Comparison of ENCODE assay signal across 8 mouse cellular contexts in the genomic region with DNA sequence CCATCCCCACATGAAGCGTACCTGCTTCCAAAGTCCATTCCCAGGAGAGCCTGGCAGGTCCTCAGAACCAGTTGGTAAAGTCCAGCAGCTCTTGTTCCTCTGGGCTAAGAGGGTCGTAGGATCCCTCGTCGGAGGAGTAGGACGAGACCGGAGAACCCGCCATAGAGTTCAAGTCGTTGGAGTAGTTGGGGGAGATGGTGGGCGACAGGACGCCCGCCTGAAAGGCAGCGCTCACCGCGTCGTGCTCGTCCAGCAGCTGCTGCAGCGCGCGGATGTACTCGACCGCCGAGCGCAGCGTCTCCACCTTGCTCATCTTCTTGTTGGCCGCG. TPM values are rescaled to one million over a fixed set of nuclear protein-coding genes. Genes with fewer than 3 reads are reported as not detected.
A peak's percentile ranks its signal among the peaks of the same experiment; 100 is the strongest.
DNase-seq lines count a peak whose midpoint lies in the region; ATAC-seq lines count a peak whose summit lies in the region.

No protein-coding gene starts in this region.

- H3K36me3 ChIP-seq in kidney, embryonic 14.5 days (ENCODE audit: control insufficient read depth, insufficient read depth, low read length) = no peaks in the 10 kb centered on the region
- H3K36me3 ChIP-seq in embryonic facial prominence, embryonic 12.5 days = no peaks in the 10 kb centered on the region
- no peaks in the 10 kb centered on the region for H3K36me3 ChIP-seq in hindbrain, embryonic 13.5 days
- no peaks in the 10 kb centered on the region for H3K36me3 ChIP-seq in midbrain, embryonic 12.5 days

- no peak overlapping the region for H3K27ac ChIP-seq in kidney, embryonic 14.5 days (ENCODE audit: low read depth, low read length)
- H3K27ac ChIP-seq in embryonic facial prominence, embryonic 12.5 days = no peak overlapping the region
- H3K27ac ChIP-seq in hindbrain, embryonic 13.5 days = peak overlapping the region; percentile 93
- H3K27ac ChIP-seq in midbrain, embryonic 12.5 days (replicated peaks) = peak overlapping the region; percentile 98

- no peak; the same call in 1 of the 2 replicates for ATAC-seq in kidney, embryonic 14.5 days (ENCODE audit: low FRiP score, low TSS enrichment)
- no peak for ATAC-seq in embryonic facial prominence, embryonic 12.5 days (ENCODE audit: insufficient number of reproducible peaks, insufficient read depth, low FRiP score, low TSS enrichment)
- ATAC-seq in hindbrain, embryonic 13.5 days (ENCODE audit: low FRiP score) = no peak
- ATAC-seq in midbrain, embryonic 12.5 days (ENCODE audit: low FRiP score, low read depth) = no peak

- peaks cover 4% of the 10 kb centered on the region; the same call in 1 of the 2 replicates for H3K9me3 ChIP-seq in kidney, embryonic 14.5 days (ENCODE audit: control insufficient read depth, low read length)
- no peaks in the 10 kb centered on the region for H3K9me3 ChIP-seq in embryonic facial prominence, embryonic 12.5 days
- no peaks in the 10 kb centered on the region for H3K9me3 ChIP-seq in hindbrain, embryonic 13.5 days
- H3K9me3 ChIP-seq in midbrain, embryonic 12.5 days = no peaks in the 10 kb centered on the region

- peak overlapping the region; percentile 51; the same call in 1 of the 2 replicates for H3K9ac ChIP-seq in kidney, embryonic 14.5 days (ENCODE audit: low read depth, low read length)
- peak overlapping the region; percentile 62 for H3K9ac ChIP-seq in embryonic facial prominence, embryonic 12.5 days
- peak overlapping the region; percentile 90 for H3K9ac ChIP-seq in hindbrain, embryonic 13.5 days
- H3K9ac ChIP-seq in midbrain, embryonic 12.5 days (replicated peaks) = peak overlapping the region; percentile 98

- peak overlapping the region; percentile 57 for H3K4me3 ChIP-seq in kidney, embryonic 14.5 days (ENCODE audit: low read length)
- peak overlapping the region; percentile 67 for H3K4me3 ChIP-seq in embryonic facial prominence, embryonic 12.5 days
- peak overlapping the region; percentile 81 for H3K4me3 ChIP-seq in hindbrain, embryonic 13.5 days
- H3K4me3 ChIP-seq in midbrain, embryonic 12.5 days = peak overlapping the region; percentile 94

- peak overlapping the region; percentile 75 for H3K4me2 ChIP-seq in kidney, embryonic 14.5 days (replicated peaks; ENCODE audit: low read depth, low read length)
- H3K4me2 ChIP-seq in embryonic facial prominence, embryonic 12.5 days (replicated peaks) = peak overlapping the region; percentile 99
- peak overlapping the region; percentile 92 for H3K4me2 ChIP-seq in hindbrain, embryonic 13.5 days
- peak overlapping the region; percentile 62 for H3K4me2 ChIP-seq in midbrain, embryonic 12.5 days (replicated peaks)

- WGBS in kidney, embryonic 14.5 days = under 1% methylated on average over 26 of the region's 26 CpGs
- under 1% methylated on average over 26 of the region's 26 CpGs for WGBS in embryonic facial prominence, embryonic 12.5 days
- under 1% methylated on average over 26 of the region's 26 CpGs for WGBS in hindbrain, embryonic 13.5 days
- 0% methylated on average over 26 of the region's 26 CpGs for WGBS in midbrain, embryonic 12.5 days

- no peak for DNase-seq in kidney, postnatal 10 days
- DNase-seq in spleen, postnatal 10 days (ENCODE audit: low spot score in 2 of 2) = no peak
- DNase-seq in MN1 (ENCODE audit: low spot score) = no peak
- no peak for DNase-seq in T-cell, adult 2 months (ENCODE audit: low spot score)

- H3K4me1 ChIP-seq in kidney, embryonic 14.5 days (ENCODE audit: control insufficient read depth, insufficient read depth, low read length) = peaks cover 13% of the 10 kb centered on the region; the same call in 1 of the 2 replicates
- H3K4me1 ChIP-seq in embryonic facial prominence, embryonic 12.5 days = peaks cover 15% of the 10 kb centered on the region
- H3K4me1 ChIP-seq in hindbrain, embryonic 13.5 days (replicated peaks) = peaks cover 58% of the 10 kb centered on the region
- peaks cover 54% of the 10 kb centered on the region for H3K4me1 ChIP-seq in midbrain, embryonic 12.5 days

- H3K27me3 ChIP-seq in kidney, embryonic 14.5 days (ENCODE audit: control insufficient read depth, insufficient read depth, low read length) = peaks cover 92% of the 10 kb centered on the region
- H3K27me3 ChIP-seq in embryonic facial prominence, embryonic 12.5 days = peaks cover 90% of the 10 kb centered on the region
- peaks cover 41% of the 10 kb centered on the region for H3K27me3 ChIP-seq in hindbrain, embryonic 13.5 days
- H3K27me3 ChIP-seq in midbrain, embryonic 12.5 days = peaks cover 32% of the 10 kb centered on the region

RNA-seq across cellular contexts. Expression of gene Ascl1, which starts 1.2 kb away (rescaled TPM):
- 0.70 and 0.93 TPM in 2 replicates for polyA plus RNA-seq in kidney, embryonic 14.5 days (2014; fragmentation: Nextera tagmentation; extraction: Ambion mirVana)
- polyA plus RNA-seq in embryonic facial prominence, embryonic 12.5 days (2016; fragmentation: Nextera tagmentation; extraction: Ambion mirVana) = 5.7 and 6.2 TPM in 2 replicates
- polyA plus RNA-seq in hindbrain, embryonic 13.5 days (2015; fragmentation: Nextera tagmentation; extraction: Ambion mirVana) = 15.1 and 15.7 TPM in 2 replicates
- polyA plus RNA-seq in midbrain, embryonic 12.5 days (2016; fragmentation: Nextera tagmentation; extraction: Ambion mirVana) = 113 and 124 TPM in 2 replicates

RNA-seq across cellular contexts. Expression of gene Pah, which starts 29.3 kb away (rescaled TPM):
- polyA plus RNA-seq in kidney, embryonic 14.5 days (2014; fragmentation: Nextera tagmentation; extraction: Ambion mirVana) = 0.36 and 0.60 TPM in 2 replicates
- polyA plus RNA-seq in embryonic facial prominence, embryonic 12.5 days (2016; fragmentation: Nextera tagmentation; extraction: Ambion mirVana) = not detected in 2 replicates
- polyA plus RNA-seq in hindbrain, embryonic 13.5 days (2015; fragmentation: Nextera tagmentation; extraction: Ambion mirVana) = not detected in 2 replicates
- 0.27 TPM in 1 of 2 replicates, not detected in the other for polyA plus RNA-seq in midbrain, embryonic 12.5 days (2016; fragmentation: Nextera tagmentation; extraction: Ambion mirVana)

Comparison
In these comparisons a context has a peak if more than half of its experiments do, and no peak if none do; other contexts are left out.
1. H3K27ac ChIP-seq: peak in hindbrain, embryonic 13.5 days (single experiment) and midbrain, embryonic 12.5 days (single experiment); none in kidney, embryonic 14.5 days (single experiment) and embryonic facial prominence, embryonic 12.5 days (single experiment).
2. Peak in every context shown above with its lines, with median percentiles within 50 percentile points of each other: H3K4me2 ChIP-seq, H3K4me3 ChIP-seq and H3K9ac ChIP-seq.